Mouse (Mus musculus): ENCODE measurements around the gene Ppp1r9b.

The Ppp1r9b gene

GRCm38 (mm10) chr11:95039766-95040165, 48.9 kb downstream of the Ppp1r9b start:
- peak; percentile 28; the same call in 1 of the 2 replicates for ATAC-seq (ENCODE audit: insufficient number of reproducible peaks, low FRiP score, low TSS enrichment)

- peak; percentile 8; the same call in 1 of the 2 replicates for ATAC-seq (ENCODE audit: insufficient number of reproducible peaks, low FRiP score, low TSS enrichment)
These were observed 49.8 kb downstream of the Ppp1r9b start for GRCm38 (mm10) chr11:95040491-95041138.

- ATAC-seq (ENCODE audit: insufficient number of reproducible peaks, low FRiP score, low TSS enrichment) = peak; percentile 84
These were observed 50.3 kb downstream of the Ppp1r9b start, which contains the start of gene Pdk2 for GRCm38 (mm10) chr11:95041139-95041609. Gene Pdk2 (minus strand): TSS chr11:95041354.

- peak; percentile 36; the same call in 1 of the 2 replicates for ATAC-seq (ENCODE audit: insufficient number of reproducible peaks, low FRiP score, low TSS enrichment)
These were observed 51.3 kb downstream of the Ppp1r9b start for GRCm38 (mm10) chr11:95042096-95042495.

GRCm38 (mm10) chr11:95043060-95043459, 52.2 kb downstream of the Ppp1r9b start:
- no peak for ATAC-seq (ENCODE audit: insufficient number of reproducible peaks, low FRiP score, low TSS enrichment)

DNA sequence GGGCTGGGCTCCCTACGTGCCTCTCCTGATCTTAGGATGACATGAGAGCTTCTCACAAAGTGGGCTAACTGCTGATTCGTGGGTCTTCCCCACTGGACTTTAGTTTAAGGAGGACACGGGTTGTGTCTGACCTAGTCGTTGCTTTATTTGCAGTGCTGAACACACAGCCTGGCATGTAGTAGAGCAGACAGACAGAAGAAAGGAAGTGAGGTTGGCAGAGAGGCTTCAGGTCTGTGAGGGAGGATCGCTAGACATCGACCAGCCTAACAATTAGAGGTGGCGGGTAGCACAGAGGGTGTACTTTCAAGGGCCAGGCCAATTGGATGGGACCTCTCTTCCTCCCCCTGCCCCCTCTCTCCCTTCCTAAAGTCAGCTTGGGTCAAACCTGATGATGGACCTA, 52.8 kb downstream of the Ppp1r9b start:
- no peak for ATAC-seq (ENCODE audit: insufficient number of reproducible peaks, low FRiP score, low TSS enrichment)

- no peak for ATAC-seq (ENCODE audit: insufficient number of reproducible peaks, low FRiP score, low TSS enrichment)
These were observed 53.5 kb downstream of the Ppp1r9b start for GRCm38 (mm10) chr11:95044185-95044870.

DNA sequence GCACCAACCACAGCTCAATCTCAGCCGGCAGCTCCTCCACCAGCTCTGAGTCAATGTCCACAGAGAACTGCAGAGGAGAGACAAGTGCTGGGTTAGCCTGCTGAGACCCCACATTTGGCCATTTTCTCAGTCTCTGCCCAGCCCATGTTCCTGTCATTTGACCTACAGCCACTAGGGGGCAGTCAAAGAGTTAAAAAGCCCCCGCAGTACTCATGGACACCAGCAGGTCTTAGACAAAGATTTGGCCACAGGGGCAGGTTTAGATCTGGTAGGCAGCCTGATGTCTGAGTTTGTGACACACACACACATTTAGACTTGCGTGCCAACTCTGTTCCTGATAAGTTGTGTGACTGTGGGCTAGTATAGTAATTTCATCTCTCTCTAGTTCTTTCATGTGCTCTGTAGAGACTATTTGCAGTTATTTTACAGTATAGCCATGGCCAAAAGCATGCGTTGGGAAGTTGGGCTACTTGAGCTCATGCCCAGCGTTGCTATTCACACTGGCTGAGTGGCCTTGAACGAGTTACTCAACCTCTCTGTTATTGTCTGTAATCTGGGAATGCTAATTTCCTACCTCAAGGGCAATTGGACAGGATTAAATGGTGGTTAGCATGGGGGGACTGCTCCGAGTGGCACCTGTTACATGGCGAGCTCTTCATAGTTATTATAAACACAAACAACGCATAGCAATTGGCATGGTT, 56.3 kb downstream of the Ppp1r9b start:
- 0 out of 2 replicates have a peak, but pooled peaks have one; percentile 56 for ATAC-seq (ENCODE audit: insufficient number of reproducible peaks, low FRiP score, low TSS enrichment)

GRCm38 (mm10) chr11:95053062-95053461, 62.2 kb downstream of the Ppp1r9b start:
- no peak for ATAC-seq (ENCODE audit: insufficient number of reproducible peaks, low FRiP score, low TSS enrichment)
